Mouse (Mus musculus): ENCODE data around the gene Cyth1.

Cyth1 gene

DNA sequence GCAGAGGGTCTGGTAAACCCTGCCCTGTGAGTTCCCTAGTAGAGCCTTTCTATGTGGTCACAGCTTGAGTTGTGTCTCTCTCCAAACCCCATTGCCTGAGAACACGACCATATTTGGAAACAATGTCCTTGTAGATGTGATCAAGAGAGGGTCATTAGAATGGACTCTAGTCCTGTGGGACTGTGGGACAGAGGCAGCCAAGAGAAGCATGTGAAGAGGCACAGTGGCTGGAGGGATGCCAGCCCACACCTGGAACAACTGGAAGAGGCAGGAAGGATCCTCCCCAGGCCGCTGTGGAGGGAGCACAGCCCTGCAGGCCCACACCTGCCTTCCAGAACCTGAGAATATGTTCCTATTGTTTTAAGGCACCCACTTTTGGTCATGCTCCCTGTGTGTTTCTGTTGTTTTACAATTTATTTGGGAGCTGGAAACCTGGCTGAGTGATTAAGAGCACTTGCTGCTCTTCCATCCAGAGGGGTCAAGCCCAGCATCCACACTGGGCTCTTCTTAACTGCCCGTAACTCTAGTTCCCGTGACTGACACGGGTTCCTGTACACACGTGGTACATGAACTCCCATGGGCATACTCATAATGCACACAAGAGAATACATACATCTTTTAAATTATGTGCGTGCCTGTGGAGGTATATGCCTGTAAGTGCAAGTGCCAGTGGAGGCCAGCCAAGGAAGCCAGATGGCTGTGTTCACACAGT is 5.2 kb upstream of the Cyth1 start:
- no peak for DNase-seq (ENCODE audit: low read depth)

DNA sequence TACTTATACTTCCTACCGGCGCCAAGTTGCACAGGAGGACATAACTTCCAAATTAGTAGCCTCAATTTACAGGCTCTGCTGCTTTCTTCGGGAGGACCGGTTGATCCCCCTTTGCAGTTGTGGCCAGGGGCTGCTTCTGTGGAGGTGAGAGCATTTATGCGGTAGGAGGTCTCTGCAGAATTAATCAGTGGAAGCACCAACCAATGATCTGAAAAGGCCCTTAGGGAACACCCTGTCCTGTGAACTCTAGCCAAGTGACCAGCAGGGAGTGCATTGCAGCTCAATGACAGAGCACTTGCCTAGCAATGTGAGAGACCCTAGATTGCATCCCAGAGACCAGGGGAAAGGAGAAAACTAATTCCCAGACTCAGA is 606 bp upstream of the Cyth1 start:
- no peak for DNase-seq (ENCODE audit: low read depth)

DNA sequence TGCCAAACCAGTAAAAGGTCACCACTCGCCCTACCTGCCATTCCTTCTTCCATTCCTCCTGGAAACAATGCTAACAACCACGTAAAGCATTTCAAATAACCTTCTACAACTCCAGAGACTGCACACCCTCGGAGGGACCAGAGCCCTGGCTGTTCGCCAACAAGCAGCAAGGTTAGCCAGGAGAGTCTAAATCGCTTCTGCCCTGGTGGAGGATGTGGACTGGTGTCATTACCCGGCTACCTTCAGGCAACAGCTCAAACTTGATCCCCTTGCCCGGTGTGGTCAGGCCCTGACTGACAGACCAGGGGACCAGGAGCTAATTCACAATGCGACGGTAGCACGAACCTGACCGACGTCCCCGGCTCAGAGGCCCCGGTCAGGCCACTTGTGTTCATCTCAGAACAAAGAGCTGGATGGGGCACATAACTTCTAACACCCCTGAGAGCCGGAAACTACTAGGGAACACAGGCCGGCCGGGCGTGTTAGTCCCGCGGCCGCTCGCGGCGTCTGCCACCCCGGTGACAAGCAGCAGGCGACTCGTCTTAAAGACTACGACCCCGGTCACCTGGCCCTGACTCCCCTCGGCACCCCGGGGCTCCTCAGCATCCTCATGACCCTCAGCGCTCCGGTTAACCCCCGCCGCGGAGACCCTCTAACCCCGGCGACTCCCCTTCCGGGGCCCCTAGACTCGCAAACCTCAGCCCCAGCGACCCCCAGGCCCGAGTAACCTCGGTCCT is 865 bp downstream of the Cyth1 start:
- peak; percentile 66 for DNase-seq (ENCODE audit: low read depth)

DNA sequence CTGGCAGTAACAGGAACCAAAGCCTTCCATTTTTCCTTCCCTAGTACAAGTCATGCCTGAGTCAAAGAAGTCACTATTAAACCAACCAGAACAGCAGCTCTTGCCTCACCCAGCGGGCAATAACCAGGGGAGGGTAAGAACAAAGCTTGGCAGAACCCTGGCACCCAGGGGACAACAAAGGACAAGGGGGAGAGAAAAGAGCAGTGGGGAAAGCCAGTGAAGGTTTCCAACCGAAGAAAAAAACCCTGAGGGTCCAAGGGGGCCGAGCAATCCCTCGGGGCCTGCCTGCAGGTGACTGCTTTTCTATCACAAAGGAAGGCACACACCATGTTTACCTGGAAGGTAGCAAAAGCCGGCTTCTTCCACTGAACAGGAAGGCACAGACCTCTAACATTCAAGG is 1.7 kb downstream of the Cyth1 start:
- DNase-seq (ENCODE audit: low read depth) = no peak

DNA sequence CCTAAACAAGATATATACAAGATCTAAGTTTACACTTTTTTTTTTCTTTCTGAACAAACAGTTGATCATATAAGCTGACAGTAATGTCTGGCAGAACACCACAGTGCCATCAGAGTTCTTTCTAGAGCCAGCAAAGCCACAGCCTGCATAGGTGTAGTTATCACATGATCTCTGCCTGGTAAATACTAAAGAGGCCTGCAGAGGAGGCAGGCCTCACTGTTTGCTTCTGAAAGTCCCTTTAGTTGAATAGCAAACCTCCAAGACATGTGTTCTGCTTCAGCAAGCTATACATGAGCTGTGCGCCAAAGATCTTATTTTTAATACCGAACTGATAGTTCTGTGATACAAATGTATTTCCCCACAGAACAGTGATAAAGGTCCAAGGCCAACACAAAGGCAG is 3.3 kb downstream of the Cyth1 start:
- peak; percentile 80 for DNase-seq (ENCODE audit: low read depth)

DNA sequence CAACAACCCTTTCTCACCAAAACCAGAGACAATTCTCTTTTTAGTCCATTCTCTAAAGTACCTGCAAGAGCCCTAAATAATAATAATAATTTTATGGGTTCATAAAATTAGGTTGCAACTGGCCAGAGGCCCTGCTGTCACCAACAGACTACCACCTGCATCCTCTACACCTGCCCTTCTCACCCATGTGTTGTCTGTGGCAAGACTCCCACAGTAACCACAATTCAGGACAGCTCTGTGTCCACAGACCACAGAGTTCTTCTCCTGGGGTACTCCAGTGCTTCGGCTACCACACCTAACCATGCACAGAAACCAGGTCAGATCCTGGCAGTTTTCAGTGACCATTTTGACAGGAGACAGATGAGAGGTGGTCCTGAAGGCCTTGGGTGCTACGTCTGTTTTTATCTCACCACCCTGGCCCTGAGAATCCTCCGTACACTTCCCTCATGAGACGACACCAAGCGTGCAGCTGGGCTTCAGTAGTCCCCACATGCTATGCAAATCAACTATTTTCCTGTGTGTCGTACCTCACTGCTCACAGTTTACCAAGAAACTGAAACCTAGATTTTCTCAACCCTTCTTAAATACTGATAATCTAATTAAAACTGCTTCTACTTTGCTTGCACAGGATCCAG is 4.6 kb downstream of the Cyth1 start:
- DNase-seq (ENCODE audit: low read depth) = peak; percentile 52

DNA sequence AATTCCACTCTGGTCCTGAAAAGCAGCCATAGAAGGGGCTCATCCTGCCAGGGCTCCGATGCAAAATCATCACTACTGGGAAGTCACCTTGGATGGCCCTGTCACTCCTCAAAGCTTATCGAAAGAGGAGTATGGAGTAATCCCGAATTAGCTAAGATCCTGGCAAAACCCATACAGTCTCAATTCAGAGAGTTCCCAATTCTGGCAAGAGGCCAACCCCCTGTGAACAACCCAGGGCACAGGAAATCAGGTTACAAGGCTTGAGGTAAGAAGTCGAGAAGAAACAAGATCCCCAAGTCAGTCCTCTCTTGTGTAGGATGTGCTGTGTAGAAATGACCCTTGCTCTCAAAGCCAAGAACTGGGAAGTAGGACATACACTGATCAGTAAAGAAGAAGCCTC is 5.9 kb downstream of the Cyth1 start:
- DNase-seq (ENCODE audit: low read depth) = peak; percentile 78

DNA sequence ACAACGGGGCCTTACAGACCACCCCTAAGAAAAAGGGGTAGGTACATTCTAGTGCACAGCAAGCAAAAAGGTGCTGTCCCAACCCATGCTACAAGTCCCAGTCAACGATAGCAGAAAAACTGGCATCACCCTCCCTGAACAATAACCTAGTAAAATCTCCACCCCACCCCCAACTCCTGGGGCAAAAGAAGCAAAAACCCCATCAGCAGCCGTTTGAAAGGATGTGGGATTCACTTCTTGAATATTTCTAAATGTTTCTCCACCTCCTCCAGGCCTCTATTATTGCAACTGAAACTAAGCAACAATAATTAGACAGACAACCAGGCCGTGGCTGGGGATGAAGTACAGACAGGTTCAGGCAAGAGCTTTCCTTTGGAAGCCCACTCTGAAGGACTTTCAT is 8.0 kb downstream of the Cyth1 start:
- DNase-seq (ENCODE audit: low read depth) = peak; percentile 56

DNA sequence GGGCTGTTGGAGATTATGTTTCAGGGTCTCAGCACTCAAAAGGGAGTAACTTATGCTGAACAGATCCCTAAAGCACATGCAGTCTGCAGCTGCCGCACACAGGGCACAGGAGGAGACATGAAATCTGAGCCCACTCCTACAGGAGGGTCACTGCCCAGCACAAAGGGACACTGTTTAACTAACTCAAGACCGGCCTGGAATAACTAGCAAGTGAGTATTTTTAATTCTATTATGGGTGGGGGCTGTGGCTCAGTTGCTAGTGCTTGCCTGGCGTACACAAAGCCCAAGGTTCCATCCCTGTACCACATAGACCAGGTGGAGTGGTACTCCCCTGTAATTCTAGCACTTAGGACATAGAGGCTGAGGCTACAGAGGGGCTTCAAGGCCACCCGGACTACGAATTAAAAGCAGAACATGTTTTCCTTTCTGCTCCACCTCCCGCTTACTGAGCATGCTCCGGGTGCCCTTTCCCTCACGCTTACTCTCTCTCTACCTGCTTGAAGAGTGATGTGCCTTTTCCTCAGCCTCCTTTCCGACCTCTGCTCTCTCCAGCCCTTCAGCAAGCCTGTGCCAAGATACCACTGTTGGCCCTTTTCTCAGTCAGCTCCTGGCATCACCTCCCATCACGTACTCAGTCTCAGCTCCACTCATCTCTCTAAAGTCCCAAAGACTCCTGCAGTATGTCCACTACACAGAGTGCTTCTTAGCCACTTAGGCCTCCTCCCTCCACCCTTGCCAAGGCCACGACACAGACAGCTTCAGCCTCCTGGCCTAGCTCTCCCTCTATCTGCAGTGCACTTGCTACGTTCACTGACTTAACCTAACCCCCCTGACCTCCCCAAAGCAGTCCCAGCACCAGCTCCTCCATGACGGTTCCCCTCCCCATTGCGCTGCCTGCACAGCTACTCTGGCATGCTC is 8.9 kb downstream of the Cyth1 start:
- peak; percentile 49 for DNase-seq (ENCODE audit: low read depth)

DNA sequence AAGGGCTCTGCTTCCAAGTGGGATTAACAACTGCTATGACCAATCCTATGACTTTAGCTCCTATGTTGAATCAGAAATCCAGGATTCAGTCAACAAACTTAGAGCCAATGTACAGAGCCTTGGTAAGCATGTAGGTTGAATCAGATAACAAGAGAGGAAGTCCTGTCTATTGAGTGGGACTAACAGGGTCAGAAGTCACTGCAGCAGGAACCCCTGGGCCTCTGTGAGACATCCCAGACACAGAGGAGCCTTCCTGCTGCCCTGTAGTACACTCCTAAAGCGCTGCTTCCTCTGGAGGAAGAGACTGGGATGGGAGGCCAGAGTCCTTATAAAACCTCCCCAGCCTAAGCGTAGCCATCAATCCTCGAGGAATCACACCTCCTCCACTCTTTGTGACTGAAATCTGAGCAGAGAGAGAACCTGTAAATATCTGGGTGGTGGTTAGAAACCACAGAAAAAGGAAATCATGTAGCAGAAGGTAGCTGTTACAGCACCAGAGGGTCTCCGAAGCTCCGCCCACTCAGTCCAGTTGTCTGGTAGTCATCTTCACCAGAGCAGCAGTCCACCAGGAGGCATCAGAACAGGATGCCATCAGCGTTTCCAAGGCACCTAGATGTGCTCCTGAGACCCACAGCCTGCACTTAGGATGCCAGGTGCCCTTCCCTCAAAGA is 11.7 kb downstream of the Cyth1 start:
- DNase-seq (ENCODE audit: low read depth) = peak; percentile 74

DNA sequence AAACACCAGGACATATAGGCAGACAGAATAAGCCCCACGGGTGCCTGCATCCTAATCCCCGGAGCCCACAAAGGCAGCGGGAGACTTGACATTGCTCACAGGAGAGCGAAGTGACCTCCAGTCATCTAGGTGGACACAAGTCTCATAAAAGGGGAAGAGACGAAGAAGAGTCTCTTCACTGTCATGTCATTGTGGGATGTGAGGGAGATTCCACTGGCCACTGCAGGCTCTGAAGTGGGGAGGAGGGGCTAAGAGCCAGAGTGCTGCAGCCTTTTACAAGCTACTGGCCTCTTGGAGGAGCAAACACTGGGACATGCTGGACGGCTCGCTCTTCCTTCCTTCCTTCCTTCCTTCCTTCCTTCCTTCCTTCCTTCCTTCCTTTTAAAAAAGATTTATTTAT is 13.5 kb downstream of the Cyth1 start:
- no peak for DNase-seq (ENCODE audit: low read depth)

DNA sequence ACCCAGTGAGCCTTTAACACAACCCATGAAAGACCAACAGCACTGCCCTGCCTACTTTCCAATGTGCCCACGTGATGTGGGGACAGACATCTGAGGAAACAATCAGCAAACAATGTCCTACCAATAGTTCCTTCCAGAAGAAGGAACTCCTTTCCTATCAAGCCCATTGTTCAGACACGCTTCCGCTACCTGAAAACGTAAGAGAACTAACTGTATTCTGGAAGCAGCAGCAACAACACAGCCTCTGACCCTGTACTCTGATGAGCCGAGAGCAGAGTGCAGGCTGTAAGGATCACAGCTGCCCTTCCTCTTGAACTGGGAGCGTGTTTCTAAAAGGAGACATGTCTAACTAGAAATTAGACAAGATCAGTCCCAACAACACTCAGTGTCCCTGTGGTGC is 13.9 kb downstream of the Cyth1 start:
- no peak for DNase-seq (ENCODE audit: low read depth)

DNA sequence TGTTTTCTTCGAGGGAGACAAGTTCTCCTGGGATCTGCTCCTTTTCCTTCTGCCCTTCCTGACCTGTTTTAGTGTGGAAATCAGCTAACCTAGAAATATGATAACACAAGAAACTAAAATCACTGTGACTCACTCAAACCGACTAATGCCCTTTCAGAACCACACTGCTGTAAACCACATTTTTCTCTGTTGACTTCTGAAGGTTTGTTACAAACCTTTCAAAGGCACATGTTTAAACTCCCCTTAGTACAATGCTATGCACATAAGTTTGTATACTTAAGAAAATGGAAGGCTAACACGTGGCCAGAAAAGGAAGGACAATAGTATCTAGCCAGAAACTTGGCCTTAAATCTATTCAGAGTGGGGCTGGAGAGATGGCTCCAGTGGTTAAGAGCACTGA is 14.5 kb downstream of the Cyth1 start:
- DNase-seq (ENCODE audit: low read depth) = peak; percentile 51

DNA sequence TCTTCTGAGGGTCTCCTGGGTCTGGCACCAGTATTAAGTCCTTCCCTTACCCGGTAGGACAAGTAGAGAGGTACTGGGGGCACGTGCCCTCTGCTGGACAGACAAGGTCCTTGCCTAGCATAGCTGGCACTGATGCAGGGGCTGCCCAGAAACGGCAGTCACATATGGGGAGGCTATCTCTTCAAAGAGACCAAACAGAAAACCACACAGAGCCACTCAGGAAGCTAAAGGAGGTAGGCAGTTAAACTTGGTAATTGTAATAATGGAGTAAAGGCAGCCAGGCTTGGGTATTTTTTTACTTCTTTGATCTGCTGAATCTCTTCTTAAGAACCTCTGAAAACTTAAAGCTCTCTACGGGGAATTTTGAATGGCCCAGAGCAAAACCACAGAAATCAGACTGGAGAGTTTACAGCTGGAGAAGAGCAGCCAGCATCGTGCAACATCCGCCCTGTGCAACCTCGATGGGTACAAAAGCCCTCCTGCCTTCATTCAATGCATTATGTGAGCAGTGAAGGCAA is 16.0 kb downstream of the Cyth1 start:
- DNase-seq (ENCODE audit: low read depth) = peak; percentile 88

DNA sequence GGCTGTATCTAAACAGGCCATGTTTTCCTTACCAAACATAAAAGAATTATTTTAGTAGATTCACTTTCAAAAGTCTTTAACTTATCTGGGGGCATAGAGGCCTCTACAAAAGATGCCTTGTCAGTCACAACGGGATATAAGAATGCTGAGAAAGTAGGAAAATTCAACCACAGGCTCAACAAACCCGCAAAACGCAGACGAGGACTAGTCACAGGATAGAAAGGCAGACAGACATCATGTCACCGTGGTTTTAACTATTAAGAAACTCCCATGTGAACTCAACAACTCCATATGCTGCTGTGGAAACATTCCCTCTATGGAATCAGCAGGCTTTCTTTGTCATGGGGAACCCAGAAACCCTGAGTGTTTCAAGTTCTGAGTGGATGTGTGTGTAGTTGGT is 18.5 kb downstream of the Cyth1 start:
- peak; percentile 53 for DNase-seq (ENCODE audit: low read depth)

DNA sequence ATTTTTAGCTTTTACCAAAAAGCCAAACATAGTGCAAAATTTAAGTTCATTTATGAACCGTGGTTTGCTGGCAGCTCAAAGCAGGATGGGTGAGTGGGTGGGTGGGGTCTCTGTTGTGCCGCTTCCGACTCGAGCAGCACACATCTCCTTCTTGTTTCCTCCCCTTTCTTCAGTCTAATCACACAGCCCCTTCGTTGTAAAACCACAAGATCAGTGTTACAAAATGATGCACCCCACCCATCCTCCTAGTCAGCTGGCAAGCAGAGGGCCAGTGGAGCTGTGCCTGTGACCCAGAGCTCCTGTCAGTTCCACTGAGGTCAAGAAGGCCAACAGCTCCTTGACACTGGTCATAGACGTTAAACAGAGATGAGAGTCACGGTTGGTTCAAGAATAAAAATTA is 20.7 kb downstream of the Cyth1 start:
- DNase-seq (ENCODE audit: low read depth) = peak; percentile 77

DNA sequence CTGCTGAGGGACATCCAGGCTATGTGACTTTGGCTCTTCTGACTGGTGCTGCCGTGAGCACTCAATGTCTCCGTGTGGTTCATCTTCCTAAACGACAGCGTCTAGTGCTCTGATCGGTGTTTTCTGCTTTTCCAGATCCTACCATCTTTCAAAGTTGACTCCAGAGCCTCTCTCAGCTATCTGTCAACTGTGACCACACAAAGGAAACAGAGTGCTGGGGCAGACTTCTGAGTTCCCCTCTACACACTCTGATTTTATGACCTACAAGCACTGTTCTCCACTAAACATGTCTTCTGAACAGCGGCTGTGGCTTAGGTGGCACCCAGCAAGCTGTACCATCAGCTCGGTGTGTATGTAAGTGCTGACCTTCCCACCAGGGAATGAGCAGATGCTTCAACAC is 21.5 kb downstream of the Cyth1 start:
- DNase-seq (ENCODE audit: low read depth) = peak; percentile 62

DNA sequence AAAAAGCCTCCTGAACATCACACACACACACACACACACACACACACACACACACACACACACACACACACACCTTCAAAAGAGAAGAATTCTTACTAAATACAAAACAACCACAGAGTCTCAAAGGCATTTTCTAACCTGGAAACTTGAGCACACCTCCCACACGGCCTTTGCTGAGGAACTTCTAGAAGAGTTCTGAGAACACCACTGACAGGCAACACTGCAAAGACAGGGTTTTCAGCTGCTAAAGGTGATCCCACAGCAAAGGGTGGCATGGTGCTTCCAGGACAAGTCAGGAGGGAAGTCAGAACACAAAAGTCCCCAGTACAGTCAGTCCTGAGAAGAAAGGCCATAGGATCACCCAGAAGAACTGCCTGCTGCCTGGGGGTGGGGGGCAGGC is 22.5 kb downstream of the Cyth1 start:
- peak; percentile 81 for DNase-seq (ENCODE audit: low read depth)

DNA sequence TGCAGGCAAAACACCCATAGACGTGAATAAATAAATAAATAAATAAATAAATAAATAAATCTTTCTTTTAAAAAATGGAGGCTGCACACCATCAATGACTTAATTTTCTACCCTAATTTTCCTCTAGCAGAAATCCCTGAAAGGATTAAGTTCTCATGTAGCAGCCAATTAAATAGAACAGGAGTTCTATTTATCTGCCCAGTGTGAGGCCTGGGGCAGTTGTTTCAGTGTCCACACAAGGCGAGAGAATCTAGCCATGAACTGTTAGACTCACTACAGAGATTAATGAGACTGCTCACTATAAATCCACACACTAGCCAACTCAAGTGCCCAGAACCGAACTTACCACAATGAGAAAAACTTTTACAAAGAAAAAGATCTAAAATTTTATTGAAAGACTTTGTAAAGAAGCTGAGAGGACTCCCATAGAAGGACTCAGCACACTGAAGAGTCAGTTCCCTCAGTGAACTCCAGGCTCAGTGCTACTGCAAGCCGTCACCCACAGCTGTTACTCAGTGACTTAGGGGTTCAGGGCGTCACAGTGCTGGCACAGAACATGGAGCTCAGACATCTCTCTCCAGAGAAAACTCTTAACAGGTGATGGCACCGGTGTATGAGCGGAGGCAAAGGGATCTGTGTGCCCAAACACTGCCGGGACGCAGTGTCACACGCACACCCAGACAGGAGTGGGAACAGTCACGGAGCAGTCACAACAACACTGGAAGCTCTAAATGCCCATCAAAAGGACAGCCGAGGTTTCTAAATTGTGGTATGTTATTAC is 23.1 kb downstream of the Cyth1 start:
- peak; percentile 73 for DNase-seq (ENCODE audit: low read depth)

DNA sequence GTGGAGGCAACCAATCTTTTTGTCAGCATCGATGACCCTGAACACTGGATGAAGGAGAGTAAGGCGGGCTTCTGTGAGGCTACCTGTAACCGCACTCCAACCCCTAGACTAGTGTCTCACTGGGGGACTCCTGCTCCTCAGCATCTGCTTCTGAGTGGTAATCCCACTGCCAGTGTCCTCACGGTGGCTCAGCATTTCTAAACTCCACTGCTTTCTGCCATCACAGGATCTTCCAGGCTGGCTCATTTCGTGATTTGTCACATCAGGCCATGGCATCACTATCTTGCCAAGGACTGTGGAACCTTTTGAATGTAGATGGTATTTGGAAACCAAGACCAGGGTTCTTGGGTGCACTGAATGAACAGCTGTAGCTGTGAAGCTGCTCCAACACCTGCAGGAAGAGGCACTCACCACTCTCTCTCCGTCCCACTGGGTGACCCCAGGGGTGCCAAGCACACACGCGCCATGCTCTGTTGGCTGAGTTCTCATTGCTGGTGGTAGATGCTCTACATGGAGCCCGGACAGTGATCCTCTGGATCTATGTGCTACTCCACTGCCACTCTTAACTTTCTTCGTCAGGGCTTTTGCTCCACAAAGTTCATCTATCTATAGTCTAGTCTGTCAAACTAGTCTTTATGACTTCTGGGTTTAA is 24.9 kb downstream of the Cyth1 start:
- DNase-seq (ENCODE audit: low read depth) = peak; percentile 46

All from naive thymus-derived CD4-positive, alpha-beta T cell, adult 2 months (primary cell).